Mouse (Mus musculus) E14TG2a.4 (cell line): ENCODE data around the gene Nol3.
"Not testable (repeated sequence)": the region's sequence is repeated elsewhere in the genome, so short reads cannot be mapped to it uniquely, and the experiment has no call there.

Experiments
- H3K27me3 ChIP-seq: 2 replicates; pipeline ENCODE4 v1.6.1; 2014; ENCODE audit warnings: low read length, control low read depth; ENCODE audit not compliant: insufficient read depth
- H3K36me3 ChIP-seq: 2 replicates; pipeline ENCODE4 v1.6.1; 2014; ENCODE audit warnings: low read length, control low read depth; ENCODE audit not compliant: insufficient read depth
- H3K4me1 ChIP-seq: replicated peaks from 2 replicates; pipeline ENCODE4 v1.6.1; 2014; ENCODE audit warnings: low read depth, low read length, control low read depth
- H3K4me3 ChIP-seq: replicated peaks from 2 replicates; pipeline ENCODE4 v1.5.1; 2014; ENCODE audit warnings: mild to moderate bottlenecking, low read length
- H3K9me3 ChIP-seq: 2 replicates; pipeline ENCODE4 v1.6.1; 2014; ENCODE audit warnings: low read length, control low read depth
- CTCF ChIP-seq: conservative IDR thresholded peaks from 2 replicates; pipeline ENCODE4 v1.5.1; 2014; ENCODE audit warnings: low read length
- NANOG ChIP-seq: IDR thresholded peaks from 2 replicates; pipeline ENCODE4 v1.6.1; 2014; ENCODE audit warnings: borderline replicate concordance, low read length, mixed read lengths
- POU5F1 ChIP-seq: IDR thresholded peaks from 2 replicates; pipeline ENCODE4 v1.6.1; 2014; ENCODE audit warnings: low read length, borderline replicate concordance

The Nol3 gene

GRCm38 (mm10) chr8:105275840-105276239 lies at the start of gene Nol3:
Nol3 (plus strand) TSS chr8:105276140.
- H3K4me1 ChIP-seq = peaks cover 53% of the 10 kb centered on the region
- peak within 1 kb of the TSS; percentile 67 for H3K4me3 ChIP-seq
- TF ChIP-seq POU5F1 = no peak
- no peak for TF ChIP-seq CTCF
- TF ChIP-seq NANOG = no peak

GRCm38 (mm10) chr8:105231503-105232320 lies 44.2 kb upstream of the Nol3 start:
- TF ChIP-seq NANOG (peak; percentile 14; the same call in 1 of the 2 replicates), POU5F1 (no peak)
- Histone ChIP-seq H3K9me3 (no peaks in the 10 kb centered on the region), H3K27me3 (no peaks in the 10 kb centered on the region), H3K4me1 (peaks cover 97% of the 10 kb centered on the region), H3K36me3 (peaks cover 49% of the 10 kb centered on the region), H3K4me3 (peak overlapping the region; percentile 46)

More at GRCm38 (mm10) chr8:105275840-105276239, at the start of gene Nol3:
- Histone ChIP-seq H3K27me3 (peaks cover 98% of the 10 kb centered on the region), H3K36me3 (peaks cover 10% of the 10 kb centered on the region; the same call in 1 of the 2 replicates), H3K9me3 (no peaks in the 10 kb centered on the region)

- Histone ChIP-seq H3K4me1 (peaks cover 97% of the 10 kb centered on the region), H3K4me3 (peak overlapping the region; percentile 5; the same call in 1 of the 2 replicates), H3K36me3 (peaks cover 53% of the 10 kb centered on the region)
- H3K9me3 ChIP-seq, H3K27me3 ChIP-seq: not testable (repeated sequence)
These were observed 43.6 kb upstream of the Nol3 start for GRCm38 (mm10) chr8:105232321-105232693.

GRCm38 (mm10) chr8:105233126-105233935 lies 42.6 kb upstream of the Nol3 start:
- Histone ChIP-seq H3K4me1 (peaks cover 97% of the 10 kb centered on the region), H3K36me3 (peaks cover 56% of the 10 kb centered on the region), H3K4me3 (0 out of 2 replicates have a peak overlapping the region, but pooled peaks have one; percentile 5), H3K9me3 (no peaks in the 10 kb centered on the region), H3K27me3 (no peaks in the 10 kb centered on the region)
- TF ChIP-seq CTCF (no peak), NANOG (peak; percentile 72; the same call in 1 of the 2 replicates)

- TF ChIP-seq POU5F1 (no peak), NANOG (no peak), CTCF (no peak)
- H3K27me3 ChIP-seq = no peaks in the 10 kb centered on the region
- H3K36me3 ChIP-seq = peaks cover 63% of the 10 kb centered on the region
- H3K4me3 ChIP-seq = no peak overlapping the region
- peaks cover 92% of the 10 kb centered on the region for H3K4me1 ChIP-seq
- H3K9me3 ChIP-seq = no peaks in the 10 kb centered on the region
These were observed 40.7 kb upstream of the Nol3 start for GRCm38 (mm10) chr8:105235206-105235605.

GRCm38 (mm10) chr8:105237442-105238142 lies 38.3 kb upstream of the Nol3 start:
- no peaks in the 10 kb centered on the region for H3K27me3 ChIP-seq
- H3K4me1 ChIP-seq = peaks cover 70% of the 10 kb centered on the region
- no peaks in the 10 kb centered on the region for H3K9me3 ChIP-seq
- no peak for TF ChIP-seq POU5F1
- no peak for TF ChIP-seq CTCF
- TF ChIP-seq NANOG = no peak
- no peak overlapping the region for H3K4me3 ChIP-seq
- peaks cover 86% of the 10 kb centered on the region for H3K36me3 ChIP-seq

GRCm38 (mm10) chr8:105241016-105241415 lies 34.9 kb upstream of the Nol3 start:
- Histone ChIP-seq H3K4me3 (no peak overlapping the region), H3K27me3 (no peaks in the 10 kb centered on the region), H3K9me3 (no peaks in the 10 kb centered on the region), H3K4me1 (peaks cover 37% of the 10 kb centered on the region), H3K36me3 (peaks cover 92% of the 10 kb centered on the region)
- TF ChIP-seq NANOG = no peak
- TF ChIP-seq POU5F1 = no peak
- TF ChIP-seq CTCF = no peak

- H3K36me3 ChIP-seq = peaks cover 66% of the 10 kb centered on the region
- TF ChIP-seq POU5F1 (no peak), NANOG (no peak), CTCF (no peak)
- H3K27me3 ChIP-seq = peaks cover 23% of the 10 kb centered on the region
- peaks cover 33% of the 10 kb centered on the region for H3K4me1 ChIP-seq
- no peak overlapping the region for H3K4me3 ChIP-seq
- no peaks in the 10 kb centered on the region for H3K9me3 ChIP-seq
These were observed 24.0 kb upstream of the Nol3 start for GRCm38 (mm10) chr8:105251954-105252353.
